Mouse (Mus musculus) forebrain, embryonic 16.5 days (tissue): ENCODE measurements at regions not wholly inside any gene's neighbourhood (a gene's known extent, or its start where the extent isn't known, plus 50 kb on each side); places are given as distances from the start of the nearest gene placed in this dataset.
A peak's percentile ranks its signal among the peaks of the same experiment; 100 is the strongest.

Source experiments
- ATAC-seq: fragments of 200-750 bp; cut with Nextera tagmentation; 2 replicates; pipeline ENCODE4 v1.8.0; 2017; ENCODE audit warnings: mild to moderate bottlenecking, moderate library complexity
- H3K27ac ChIP-seq: fragments of 300-500 bp; sonication (generic); 2 replicates; pipeline ENCODE4 v1.5.1; 2014; ENCODE audit warnings: low read length, control low read depth
- H3K27me3 ChIP-seq: fragments of 300-500 bp; sonication (generic); replicated peaks from 2 replicates; pipeline ENCODE4 v1.6.1; 2014; ENCODE audit warnings: low read length; ENCODE audit not compliant: control insufficient read depth, insufficient read depth
- H3K36me3 ChIP-seq: fragments of 300-500 bp; sonication (generic); 2 replicates; pipeline ENCODE4 v1.6.1; 2014; ENCODE audit not compliant: control insufficient read depth, insufficient read depth
- H3K4me1 ChIP-seq: fragments of 300-500 bp; sonication (generic); replicated peaks from 2 replicates; pipeline ENCODE4 v1.6.1; 2014; ENCODE audit warnings: low read length; ENCODE audit not compliant: control insufficient read depth, insufficient read depth
- H3K4me2 ChIP-seq: fragments of 300-500 bp; sonication (generic); 2 replicates; pipeline ENCODE4 v1.6.1; 2014; ENCODE audit warnings: mild to moderate bottlenecking, low read length, control low read depth
- H3K4me3 ChIP-seq: fragments of 300-500 bp; sonication (generic); replicated peaks from 2 replicates; pipeline ENCODE4 v1.5.1; 2014; ENCODE audit warnings: mild to moderate bottlenecking, low read length, control low read depth
- H3K9ac ChIP-seq: fragments of 300-500 bp; sonication (generic); replicated peaks from 2 replicates; pipeline ENCODE4 v1.6.1; 2014; ENCODE audit warnings: low read depth, low read length, control low read depth
- H3K9me3 ChIP-seq: fragments of 300-500 bp; sonication (generic); 2 replicates; pipeline ENCODE4 v1.6.1; 2016; ENCODE audit warnings: low read length; ENCODE audit not compliant: control insufficient read depth
- WGBS: fragments of 180-500 bp; shearing (Covaris S2); extraction: QIAGEN DNeasy Blood & Tissue Kit; methylation state at CpG from one replicate; pipeline ENCODE4 v1.1.7; 2014; 5-methylcytosine and 5-hydroxymethylcytosine counted together

GRCm38 (mm10) chr4:12700189-12700588, 528.4 kb upstream of the Fam92a start:
- 85% methylated on average over 1 of the region's 1 CpGs for WGBS
- no peaks in the 10 kb centered on the region for H3K27me3 ChIP-seq
- no peak for ATAC-seq

GRCm38 (mm10) chr4:12677814-12678213, 506.0 kb upstream of the Fam92a start:
- Histone ChIP-seq H3K27me3 (no peaks in the 10 kb centered on the region), H3K9me3 (no peaks in the 10 kb centered on the region), H3K36me3 (no peaks in the 10 kb centered on the region), H3K4me2 (no peak overlapping the region), H3K4me1 (no peaks in the 10 kb centered on the region), H3K4me3 (no peak overlapping the region), H3K9ac (no peak overlapping the region), H3K27ac (no peak overlapping the region)
- WGBS, result 71% methylated on average over 3 of the region's 3 CpGs
- ATAC-seq, result no peak

More at GRCm38 (mm10) chr4:12700189-12700588, 528.4 kb upstream of the Fam92a start:
- no peak overlapping the region for H3K9ac ChIP-seq
- no peak overlapping the region for H3K4me3 ChIP-seq
- no peaks in the 10 kb centered on the region for H3K4me1 ChIP-seq
- no peaks in the 10 kb centered on the region for H3K9me3 ChIP-seq
- H3K4me2 ChIP-seq, result no peak overlapping the region
- H3K27ac ChIP-seq, result no peak overlapping the region
- H3K36me3 ChIP-seq, result no peaks in the 10 kb centered on the region

GRCm38 (mm10) chr4:12671399-12671798, 499.6 kb upstream of the Fam92a start:
- Histone ChIP-seq H3K27me3 (no peaks in the 10 kb centered on the region), H3K9ac (no peak overlapping the region), H3K4me1 (no peaks in the 10 kb centered on the region), H3K9me3 (no peaks in the 10 kb centered on the region), H3K27ac (no peak overlapping the region), H3K4me3 (no peak overlapping the region), H3K4me2 (no peak overlapping the region), H3K36me3 (no peaks in the 10 kb centered on the region)
- ATAC-seq, result peak; percentile 55; the same call in 1 of the 2 replicates
- 51% methylated on average over 7 of the region's 7 CpGs for WGBS

- 3% methylated on average over 2 of the region's 2 CpGs for WGBS
- no peaks in the 10 kb centered on the region for H3K27me3 ChIP-seq
- ATAC-seq, result 0 out of 2 replicates have a peak, but pooled peaks have one; percentile 63
Measured at GRCm38 (mm10) chr4:12663176-12663575, 491.4 kb upstream of the Fam92a start.

GRCm38 (mm10) chr4:12662683-12663082, 490.9 kb upstream of the Fam92a start:
- Histone ChIP-seq H3K27ac (no peak overlapping the region), H3K4me3 (no peak overlapping the region), H3K4me2 (no peak overlapping the region), H3K4me1 (0 out of 2 replicates have a peak, but pooled peaks cover 2% of the 10 kb centered on the region), H3K9ac (no peak overlapping the region), H3K36me3 (no peaks in the 10 kb centered on the region), H3K27me3 (no peaks in the 10 kb centered on the region), H3K9me3 (no peaks in the 10 kb centered on the region)
- no peak for ATAC-seq
- WGBS, result 18% methylated on average over 1 of the region's 1 CpGs

More at GRCm38 (mm10) chr4:12663176-12663575, 491.4 kb upstream of the Fam92a start:
- no peak overlapping the region for H3K9ac ChIP-seq
- no peaks in the 10 kb centered on the region for H3K36me3 ChIP-seq
- no peak overlapping the region for H3K4me3 ChIP-seq
- no peak overlapping the region for H3K4me2 ChIP-seq
- H3K9me3 ChIP-seq, result no peaks in the 10 kb centered on the region
- no peak overlapping the region for H3K27ac ChIP-seq
- H3K4me1 ChIP-seq, result 0 out of 2 replicates have a peak, but pooled peaks cover 2% of the 10 kb centered on the region

- H3K9me3 ChIP-seq, result no peaks in the 10 kb centered on the region
- no peaks in the 10 kb centered on the region for H3K27me3 ChIP-seq
- H3K36me3 ChIP-seq, result no peaks in the 10 kb centered on the region
- no peak for ATAC-seq
- no peak overlapping the region for H3K4me2 ChIP-seq
- no peak overlapping the region for H3K27ac ChIP-seq
- peaks cover 18% of the 10 kb centered on the region for H3K4me1 ChIP-seq
- no peak overlapping the region for H3K4me3 ChIP-seq
- no peak overlapping the region for H3K9ac ChIP-seq
- 64% methylated on average over 1 of the region's 1 CpGs for WGBS
Measured at GRCm38 (mm10) chr4:12659084-12659483, 487.3 kb upstream of the Fam92a start.

- H3K9me3 ChIP-seq, result no peaks in the 10 kb centered on the region
- peaks cover 18% of the 10 kb centered on the region for H3K4me1 ChIP-seq
- H3K4me3 ChIP-seq, result no peak overlapping the region
- no peak overlapping the region for H3K9ac ChIP-seq
- H3K4me2 ChIP-seq, result no peak overlapping the region
- H3K27me3 ChIP-seq, result no peaks in the 10 kb centered on the region
- 10% methylated on average over 6 of the region's 6 CpGs for WGBS
- no peaks in the 10 kb centered on the region for H3K36me3 ChIP-seq
- H3K27ac ChIP-seq, result no peak overlapping the region
- ATAC-seq, result no peak
Measured at GRCm38 (mm10) chr4:12658594-12658993, 486.8 kb upstream of the Fam92a start.

GRCm38 (mm10) chr4:12657820-12658219, 486.0 kb upstream of the Fam92a start:
- Histone ChIP-seq H3K27ac (no peak overlapping the region), H3K9me3 (no peaks in the 10 kb centered on the region), H3K4me2 (no peak overlapping the region), H3K36me3 (no peaks in the 10 kb centered on the region), H3K4me1 (peaks cover 16% of the 10 kb centered on the region), H3K27me3 (no peaks in the 10 kb centered on the region), H3K9ac (no peak overlapping the region), H3K4me3 (no peak overlapping the region)
- 81% methylated on average over 1 of the region's 1 CpGs for WGBS
- no peak for ATAC-seq

GRCm38 (mm10) chr4:12656924-12657603, 485.2 kb upstream of the Fam92a start:
- no peak overlapping the region for H3K27ac ChIP-seq
- no peaks in the 10 kb centered on the region for H3K36me3 ChIP-seq
- no peak overlapping the region for H3K4me2 ChIP-seq
- 90% methylated on average over 6 of the region's 6 CpGs for WGBS
- no peaks in the 10 kb centered on the region for H3K9me3 ChIP-seq
- H3K27me3 ChIP-seq, result no peaks in the 10 kb centered on the region
- peaks cover 15% of the 10 kb centered on the region for H3K4me1 ChIP-seq
- H3K4me3 ChIP-seq, result no peak overlapping the region
- ATAC-seq, result no peak
- H3K9ac ChIP-seq, result no peak overlapping the region
